Mouse (Mus musculus) c-Kit-positive CD71-positive TER-119-negative erythroid progenitor cells, embryonic 14.5 days (primary cell): Measurements from ENCODE around the gene Pax9.

Experiments
- DNase-seq: peaks from one replicate; pipeline ENCODE4 v3.0.0-alpha.2; 2013; ENCODE audit warnings: low read depth

Gene Pax9

DNA sequence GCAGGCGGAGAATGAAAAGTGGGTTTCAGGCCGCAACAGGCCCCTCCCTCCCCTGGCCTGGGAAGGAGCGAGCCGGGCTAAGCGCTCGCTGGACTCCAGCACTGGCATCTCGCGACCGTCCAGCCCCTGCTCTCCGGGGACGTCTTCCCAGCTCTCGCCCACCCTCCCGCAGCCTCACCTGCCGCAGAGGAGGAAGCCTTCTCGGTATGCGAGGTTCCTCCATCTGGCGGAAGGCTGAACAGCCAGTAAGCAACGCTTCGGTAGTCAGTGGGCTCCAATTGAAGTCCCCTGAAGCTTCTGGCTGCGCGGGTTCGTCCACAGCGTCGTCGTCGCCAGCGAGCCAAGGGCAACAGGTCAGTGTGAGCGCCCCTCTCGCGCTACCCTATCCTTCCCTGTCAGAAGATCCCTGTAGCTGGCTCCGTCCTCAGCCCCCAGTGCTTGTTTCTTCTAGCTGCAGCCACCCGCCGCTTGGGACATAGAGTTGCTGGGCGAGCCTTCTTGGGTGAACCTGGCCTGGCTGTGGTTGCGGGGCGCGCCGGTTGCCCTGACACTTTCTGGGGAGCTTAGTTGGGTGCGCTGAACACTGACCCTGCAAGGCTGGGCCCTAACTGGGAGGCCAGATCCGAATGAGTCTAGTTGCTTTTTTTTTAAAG, at the start of gene Pax9:
TSS of gene Pax9 (plus strand) at position 341 of the 653 bp plus-strand sequence.
- DNase-seq: no peak

DNA sequence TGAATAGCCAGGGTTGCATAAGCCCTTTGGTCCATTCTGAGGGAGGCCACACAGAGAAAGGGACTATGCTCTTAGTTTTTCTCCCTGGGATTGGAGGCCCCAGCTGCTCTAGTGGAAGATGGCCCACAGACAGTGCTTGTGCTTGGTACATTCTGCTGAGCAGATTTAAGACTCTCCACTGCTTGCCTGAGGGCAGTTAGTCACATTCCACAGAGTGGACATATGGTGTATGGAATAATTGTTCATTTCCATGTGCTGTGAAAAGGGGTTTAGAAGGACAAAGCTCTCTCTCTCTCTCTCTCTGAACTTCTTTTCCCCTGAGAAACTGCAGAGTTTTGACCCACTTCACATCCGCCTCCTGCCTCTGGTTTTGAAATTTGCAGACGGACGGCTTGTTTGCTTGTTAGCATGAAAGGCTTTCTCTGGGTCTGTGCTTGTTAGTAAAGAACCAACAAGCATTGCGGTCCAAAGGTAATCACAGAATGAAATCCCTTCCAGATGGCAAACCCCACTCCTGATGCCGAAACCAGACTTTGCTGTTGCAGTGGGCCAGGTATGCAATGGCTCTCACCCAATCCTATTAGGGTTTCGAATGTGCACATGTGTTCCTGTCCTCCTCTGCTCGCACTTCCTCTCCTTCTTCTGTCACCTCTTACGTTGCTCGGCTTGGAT, 22.0 kb upstream of the Pax9 start:
- no peak for DNase-seq

DNA sequence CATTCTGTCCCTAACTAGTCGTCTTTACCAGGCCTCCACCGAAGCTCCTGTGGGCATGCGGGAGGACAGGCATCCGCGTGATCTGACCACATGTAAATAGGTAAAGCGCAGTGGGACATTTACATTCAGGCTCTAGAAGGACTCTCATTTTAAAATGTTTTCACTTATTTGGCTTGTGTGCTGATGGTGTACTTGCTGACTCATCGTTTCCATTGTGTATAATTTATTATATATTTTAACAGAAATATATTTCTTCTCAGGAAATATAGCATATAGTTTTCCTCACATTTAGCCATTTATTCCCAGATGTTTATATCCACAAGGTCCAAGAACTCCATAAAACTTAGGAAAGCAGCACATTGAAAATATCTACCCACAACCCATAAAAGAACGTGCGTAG, 20.8 kb upstream of the Pax9 start:
- DNase-seq: no peak

DNA sequence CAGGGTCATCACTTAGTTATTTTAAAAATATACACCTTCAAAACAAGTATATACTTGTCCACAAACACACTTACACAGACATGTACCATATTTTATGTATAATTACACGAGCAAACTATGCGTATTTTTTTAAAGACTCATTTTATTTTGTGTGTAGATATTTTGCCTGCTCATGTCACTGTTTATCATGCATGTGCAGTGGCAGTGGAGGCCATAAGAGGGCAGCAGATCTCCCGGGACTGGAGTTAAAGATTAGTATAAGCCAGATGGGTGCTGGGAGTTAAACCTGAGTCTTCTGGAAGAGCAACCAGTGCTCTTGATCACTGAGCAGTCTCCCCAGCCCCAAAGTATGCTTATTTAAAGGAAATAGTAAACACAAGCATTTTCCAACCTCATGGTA, 16.8 kb upstream of the Pax9 start:
- no peak for DNase-seq

DNA sequence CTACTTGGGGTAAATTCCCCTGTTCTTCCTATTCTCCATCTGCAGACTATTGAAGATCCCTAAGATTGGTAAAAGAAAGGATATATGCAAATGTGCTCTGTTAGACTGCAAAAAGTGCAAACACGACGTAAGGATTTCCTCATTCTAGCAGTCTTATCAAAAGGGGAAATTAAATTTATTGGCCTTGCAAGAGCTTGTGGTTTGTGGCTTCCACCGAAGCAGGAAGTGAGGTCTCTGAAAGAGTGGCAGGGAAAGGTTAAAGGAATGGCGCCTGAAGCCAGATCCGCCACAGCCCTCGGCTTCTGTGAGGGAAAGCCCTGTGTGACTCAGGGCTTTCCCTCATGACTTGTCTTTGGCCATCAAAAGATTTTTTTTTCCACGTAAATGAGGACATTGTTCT, 13.9 kb upstream of the Pax9 start:
- DNase-seq: no peak

DNA sequence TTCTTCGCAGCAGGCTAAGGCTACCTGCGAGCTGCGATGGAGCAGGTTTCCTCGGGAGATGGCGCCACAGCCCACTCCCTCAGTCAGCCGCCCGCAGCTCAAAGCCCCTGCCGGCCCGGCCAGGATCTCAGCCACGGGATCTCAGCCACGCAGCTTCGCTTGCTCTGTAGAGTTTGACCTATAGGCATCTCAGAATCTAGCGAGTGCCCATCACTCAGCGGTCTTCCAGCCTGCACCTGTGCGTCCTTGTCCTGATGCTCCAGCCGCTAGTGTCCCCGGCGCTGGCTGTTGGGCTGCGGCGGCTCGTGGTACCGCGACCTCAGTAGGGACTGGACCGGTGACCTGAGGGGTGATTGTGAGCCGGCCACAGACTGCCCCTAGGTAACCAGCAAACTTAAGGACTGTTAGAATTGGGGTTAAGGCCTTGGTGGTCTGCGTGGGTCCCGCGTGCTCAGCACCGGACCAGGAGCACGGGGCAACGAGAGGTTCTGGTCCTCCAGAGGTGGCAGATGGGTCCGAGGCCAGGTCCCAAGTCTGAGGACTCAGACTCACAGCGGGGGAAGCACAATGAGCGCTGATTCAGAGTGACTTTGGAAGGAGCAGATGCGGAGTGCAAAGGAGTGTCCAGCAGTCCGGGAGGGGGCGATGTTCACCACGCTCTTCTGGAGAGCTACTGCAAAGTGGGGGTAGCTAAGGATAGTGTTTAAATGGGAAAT, 10.3 kb upstream of the Pax9 start:
- no peak for DNase-seq

DNA sequence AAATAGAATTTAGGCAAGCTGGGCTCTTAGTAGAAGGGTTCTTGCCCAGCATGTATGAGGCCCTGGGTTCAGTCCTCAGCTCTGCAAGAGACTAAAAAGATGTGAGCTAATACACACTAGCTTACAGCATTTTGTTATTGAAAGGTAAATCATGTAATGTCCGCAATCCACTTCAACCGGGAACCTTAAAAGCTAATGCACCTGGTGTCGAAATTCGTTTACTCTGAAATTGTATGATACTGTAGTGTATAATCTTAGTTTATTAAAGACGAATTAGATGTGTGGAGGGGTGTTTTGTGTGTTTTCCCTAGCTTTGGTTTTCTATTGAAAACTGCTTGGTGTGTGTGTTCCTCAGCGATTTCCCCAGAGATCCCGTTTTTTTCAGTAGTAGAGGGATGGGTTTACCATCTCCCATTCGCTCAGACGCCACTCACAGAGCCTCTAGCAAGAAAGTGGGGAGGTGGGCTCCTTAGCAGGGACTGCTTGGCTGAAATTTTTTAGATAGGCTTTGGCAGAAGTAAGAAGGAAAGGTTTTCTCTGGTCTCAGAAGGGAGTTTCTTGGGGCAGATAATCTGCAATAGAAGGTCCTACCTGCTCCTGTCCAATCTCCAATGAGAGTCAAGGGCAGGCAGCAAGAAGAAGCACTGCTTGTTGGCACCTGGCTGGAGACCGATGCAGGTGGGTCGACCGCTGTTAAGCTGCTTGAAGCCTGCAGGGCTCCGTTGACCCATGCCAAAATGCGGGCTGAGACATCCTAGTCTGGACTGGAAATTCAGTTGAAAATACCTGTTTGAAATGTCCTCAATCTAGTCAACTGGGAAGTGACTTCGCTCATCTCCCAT, 3.7 kb upstream of the Pax9 start:
- DNase-seq: no peak

DNA sequence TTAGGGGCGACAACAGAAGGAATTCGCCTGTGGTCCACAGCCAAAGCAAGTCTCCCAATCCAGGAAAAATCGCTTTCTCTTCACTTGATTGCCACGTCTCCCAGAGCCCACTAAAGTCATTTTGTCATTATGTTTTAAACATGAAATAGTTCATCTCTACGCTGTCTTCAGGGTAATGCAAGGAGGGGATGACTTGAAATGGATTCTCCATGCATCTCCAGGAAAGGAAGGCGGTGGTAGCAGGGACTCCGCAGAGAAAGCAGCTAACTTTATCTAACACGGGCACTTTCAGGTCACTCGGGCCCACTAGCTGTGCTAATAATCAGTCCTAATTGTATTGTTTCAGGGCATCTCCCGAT, 3.1 kb upstream of the Pax9 start:
- DNase-seq: no peak

DNA sequence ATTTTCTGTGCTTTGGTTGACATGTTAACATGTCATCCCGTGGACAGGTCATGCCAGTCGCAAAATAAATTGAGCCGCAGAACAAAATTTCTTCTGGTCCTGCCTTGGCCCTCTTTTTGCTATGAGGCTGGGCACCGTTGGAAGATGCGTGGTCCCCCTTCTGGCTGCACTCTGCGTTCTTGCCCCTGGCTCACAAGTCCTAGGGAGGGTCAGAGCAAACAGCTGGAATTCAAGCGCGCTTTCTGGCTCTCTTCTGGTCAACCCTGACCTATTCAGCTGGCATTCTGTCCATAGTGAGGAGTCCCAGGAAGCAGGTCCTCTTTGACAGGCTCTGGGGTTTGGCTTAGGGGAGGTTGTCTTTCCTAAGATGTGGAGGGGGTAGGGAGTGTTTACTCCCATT, 2.6 kb upstream of the Pax9 start:
- DNase-seq: no peak

DNA sequence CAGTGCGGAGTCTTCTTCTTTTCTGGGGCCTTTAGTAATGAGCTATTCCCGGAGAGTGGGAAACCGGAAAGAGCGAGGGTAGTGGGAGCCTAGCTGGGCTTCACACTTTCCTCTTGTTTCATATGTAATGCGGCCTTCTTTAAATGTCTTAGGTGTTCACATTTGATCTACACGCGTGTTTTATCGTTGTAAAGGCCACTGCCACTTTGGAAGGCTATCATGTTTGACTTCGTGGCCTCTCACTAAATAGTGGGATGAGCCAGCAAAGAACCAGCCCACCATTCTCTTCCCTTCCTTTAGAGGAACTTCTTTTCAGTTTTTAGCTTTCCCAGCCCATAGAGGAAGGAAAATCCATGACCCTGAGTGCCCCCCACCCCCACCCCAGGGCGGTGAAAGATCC, 2.2 kb upstream of the Pax9 start:
- DNase-seq: no peak

DNA sequence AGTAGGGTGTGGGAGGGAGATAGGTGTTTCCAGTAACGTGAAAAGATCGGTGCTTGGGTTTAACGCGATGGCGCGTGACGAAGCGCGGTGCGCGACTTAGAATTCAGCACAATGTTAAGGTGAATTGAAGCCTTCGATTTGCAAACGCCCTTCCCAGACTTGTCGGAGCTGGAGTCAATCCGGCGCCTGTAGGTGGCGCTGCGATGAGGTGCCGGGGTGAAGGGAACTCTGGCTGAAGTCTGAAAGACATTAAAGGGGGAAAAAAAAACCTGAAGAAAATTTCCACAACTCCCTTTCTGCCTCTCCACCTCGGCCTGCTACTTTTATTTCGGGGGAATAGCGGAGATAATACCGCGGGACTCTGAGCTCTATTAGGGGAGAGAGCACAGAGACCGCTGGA, 1.8 kb upstream of the Pax9 start:
- DNase-seq: peak; percentile 49

DNA sequence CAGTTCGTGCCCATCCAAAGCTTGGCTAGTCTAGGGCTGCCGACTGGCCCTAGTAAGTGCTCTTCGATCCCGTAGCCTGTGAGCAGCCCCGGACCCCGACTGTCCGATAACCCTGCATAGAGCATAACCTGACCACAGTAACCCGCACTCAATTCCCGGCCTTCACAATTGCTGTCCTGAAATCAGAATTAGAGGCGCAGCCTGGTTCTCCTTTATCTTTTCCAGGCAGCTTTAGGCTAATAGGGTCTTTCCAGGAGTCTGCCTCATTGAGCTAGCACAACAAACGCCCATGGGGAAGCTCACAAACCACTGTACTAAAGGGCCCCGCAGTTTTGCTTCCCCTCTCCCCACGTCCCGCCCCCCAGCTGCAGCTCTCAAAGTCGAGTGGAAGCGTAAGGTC, 1.2 kb upstream of the Pax9 start:
- no peak for DNase-seq

DNA sequence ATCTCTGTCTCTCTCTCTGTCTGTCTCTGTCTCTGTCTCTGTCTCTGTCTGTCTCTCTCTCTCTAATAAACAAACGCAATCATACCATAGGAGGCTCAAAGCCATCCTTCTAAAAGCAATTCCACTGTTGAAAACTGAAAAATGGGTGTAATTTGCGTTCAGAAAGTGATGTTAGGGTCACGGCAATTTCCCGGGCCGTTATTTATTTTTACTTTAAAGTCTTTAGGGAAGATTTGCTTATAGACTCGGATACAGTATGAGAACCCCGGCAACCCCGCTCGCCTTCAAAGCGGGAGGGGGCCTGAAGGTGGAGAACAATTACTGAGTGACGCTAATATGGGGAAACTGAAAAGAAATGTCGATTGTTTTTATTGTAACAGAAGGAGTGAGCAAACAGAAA, 566 bp upstream of the Pax9 start:
- DNase-seq: no peak

DNA sequence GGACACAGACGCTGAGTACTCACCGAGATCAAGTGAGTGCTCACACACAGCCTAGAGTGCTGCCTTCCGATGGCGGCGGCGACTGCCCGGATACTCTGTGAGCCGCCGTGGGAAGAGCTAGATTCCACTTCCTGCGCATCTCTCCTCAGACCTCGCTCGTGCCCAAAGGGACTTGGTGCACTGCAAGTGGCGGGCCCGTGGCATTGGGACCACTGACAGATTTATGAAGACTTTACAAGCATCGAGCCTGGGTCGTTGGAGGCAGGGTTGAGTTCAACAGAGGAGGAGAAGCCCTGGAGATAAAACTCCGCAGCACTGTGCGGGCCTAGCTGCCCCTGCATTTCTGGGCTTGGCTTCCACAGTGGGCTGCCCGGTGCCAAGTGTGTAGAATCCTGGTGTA, 969 bp downstream of the Pax9 start:
- no peak for DNase-seq

DNA sequence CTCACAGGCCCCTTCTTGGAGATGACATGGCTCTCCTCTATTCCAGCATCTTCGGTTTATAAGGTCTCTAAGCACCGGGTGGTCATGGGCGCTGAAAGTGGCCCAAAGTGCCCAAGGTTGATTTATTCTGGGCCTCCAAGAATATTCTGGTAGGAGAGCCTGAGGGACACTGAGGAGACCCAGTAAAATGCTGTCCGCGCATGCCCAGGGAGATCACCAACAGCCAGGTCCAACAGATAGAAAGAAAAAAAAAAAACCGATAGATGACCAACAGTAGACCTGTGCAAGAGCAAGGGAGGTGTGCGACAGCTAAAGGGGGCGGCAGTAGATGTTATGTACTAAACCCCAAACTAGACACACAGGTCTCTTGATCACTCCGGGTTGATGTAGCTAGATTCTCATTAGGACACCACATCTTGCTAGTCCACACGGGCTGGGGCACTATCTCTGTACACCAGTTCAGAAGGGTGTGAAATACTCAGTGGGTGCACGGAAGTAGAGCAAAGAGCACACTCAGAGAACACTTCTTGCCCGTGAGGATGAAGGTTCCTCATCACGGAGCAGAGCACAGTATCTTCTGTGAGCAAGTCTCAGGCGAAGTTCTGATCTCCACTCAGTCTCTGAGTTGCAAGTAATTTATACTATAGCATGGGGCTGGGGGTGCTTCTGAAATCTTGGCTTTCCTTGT, 2.0 kb downstream of the Pax9 start:
- no peak for DNase-seq

DNA sequence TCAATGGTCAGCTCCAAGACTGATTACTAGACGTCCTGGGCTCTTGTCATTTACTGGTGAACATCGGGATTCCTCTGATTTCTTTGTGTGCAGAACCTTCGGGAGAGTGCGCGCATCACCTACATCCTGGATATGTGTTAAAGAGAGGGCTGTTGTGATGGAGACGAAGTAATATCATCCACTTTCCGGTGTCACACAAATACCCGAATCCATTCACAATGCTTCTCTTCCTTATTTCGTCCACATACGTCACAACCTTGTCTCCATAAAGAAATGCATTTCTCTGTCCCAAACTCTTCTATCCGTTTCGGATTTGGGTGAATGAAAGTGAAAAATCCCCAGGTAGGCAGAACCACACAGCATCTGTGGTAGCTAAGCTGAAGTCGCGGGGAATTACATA, 2.8 kb downstream of the Pax9 start:
- no peak for DNase-seq

DNA sequence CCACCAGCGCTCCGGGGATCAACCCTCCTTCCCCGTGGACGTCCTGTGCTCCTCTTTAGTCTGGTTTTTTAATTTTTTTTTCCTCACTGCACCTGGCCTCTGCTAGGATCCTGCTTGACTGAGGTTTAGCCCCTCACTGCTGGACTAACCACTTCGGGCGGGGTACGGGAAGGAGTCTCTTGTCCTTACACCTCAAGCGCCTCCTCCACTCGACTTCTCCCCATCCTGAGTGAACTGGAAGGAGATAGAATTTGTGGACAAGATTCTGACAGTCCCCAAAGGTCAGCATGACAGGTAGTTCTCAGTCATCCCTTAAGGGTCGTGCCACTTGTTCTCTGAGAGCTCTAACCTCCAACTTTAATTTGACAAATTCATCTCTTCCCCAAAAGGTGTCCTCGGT, 3.4 kb downstream of the Pax9 start:
- no peak for DNase-seq

DNA sequence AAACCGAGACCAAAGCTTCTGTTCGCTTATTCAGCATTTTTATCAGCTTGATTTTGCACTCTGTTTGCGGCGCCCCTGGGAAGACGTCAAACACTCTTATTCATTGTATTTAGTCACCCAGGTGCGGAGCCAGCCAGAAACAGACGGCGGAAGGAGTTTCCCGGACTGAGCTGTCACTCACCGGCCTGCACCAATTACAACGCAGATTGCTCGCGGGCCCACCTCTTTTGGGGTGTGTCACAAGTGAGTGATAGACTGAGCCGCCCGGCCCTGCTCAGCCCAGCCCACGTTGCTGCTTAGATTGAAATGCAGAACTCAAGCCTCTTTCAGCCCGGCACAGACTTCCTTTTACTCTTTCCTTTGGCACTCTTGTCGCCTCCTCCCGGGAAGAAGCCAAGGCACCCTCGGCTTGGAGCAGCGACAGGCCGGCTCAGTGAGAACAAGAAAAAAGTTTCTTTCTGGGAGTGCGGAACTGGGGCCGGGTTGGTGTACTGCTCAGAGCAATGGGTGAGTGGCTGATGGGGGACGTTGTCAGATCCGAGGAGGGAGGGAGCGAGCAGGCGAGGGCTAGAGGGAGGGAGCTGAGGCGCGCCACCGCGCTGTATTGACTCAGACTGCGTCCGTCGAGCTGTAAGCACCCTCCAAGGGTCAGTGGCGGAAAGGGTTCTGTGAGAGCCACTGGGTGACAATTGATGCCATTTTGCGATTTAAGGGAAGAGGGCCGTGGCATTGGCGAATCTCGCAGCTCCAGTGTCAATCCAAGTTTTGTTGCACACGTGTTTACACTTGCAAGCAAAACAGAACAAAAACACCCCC, 4.0 kb downstream of the Pax9 start:
- peak; percentile 55 for DNase-seq

DNA sequence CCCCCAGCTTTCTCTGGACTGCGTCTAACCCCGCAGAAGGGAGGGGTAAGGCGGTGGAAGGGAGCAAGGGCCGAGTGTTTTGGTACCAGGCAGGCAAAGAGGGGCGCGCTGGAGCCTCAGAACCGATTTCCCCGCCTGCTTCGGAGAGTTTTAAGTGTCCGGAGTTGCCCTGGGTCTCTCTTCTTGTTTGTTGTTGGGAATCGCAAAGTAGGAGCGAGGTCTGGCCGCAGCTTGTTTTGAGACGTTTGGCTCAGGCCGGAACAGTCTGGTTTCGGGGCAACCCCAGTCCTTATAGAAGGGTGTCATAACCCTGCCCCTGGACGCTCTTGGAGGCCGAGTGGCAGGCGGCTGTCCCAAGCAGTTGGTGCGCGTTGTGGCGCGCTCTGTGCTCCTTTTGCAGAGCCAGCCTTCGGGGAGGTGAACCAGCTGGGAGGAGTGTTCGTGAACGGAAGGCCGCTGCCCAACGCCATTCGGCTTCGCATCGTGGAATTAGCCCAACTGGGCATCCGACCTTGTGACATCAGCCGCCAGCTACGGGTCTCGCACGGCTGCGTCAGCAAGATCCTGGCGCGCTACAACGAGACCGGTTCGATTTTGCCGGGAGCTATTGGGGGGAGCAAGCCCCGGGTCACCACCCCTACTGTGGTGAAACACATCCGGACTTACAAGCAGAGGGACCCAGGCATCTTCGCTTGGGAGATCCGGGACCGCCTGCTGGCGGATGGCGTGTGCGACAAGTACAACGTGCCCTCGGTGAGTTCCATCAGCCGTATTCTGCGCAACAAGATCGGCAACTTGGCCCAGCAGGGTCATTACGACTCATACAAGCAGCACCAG, 4.8 kb downstream of the Pax9 start:
- DNase-seq: no peak

DNA sequence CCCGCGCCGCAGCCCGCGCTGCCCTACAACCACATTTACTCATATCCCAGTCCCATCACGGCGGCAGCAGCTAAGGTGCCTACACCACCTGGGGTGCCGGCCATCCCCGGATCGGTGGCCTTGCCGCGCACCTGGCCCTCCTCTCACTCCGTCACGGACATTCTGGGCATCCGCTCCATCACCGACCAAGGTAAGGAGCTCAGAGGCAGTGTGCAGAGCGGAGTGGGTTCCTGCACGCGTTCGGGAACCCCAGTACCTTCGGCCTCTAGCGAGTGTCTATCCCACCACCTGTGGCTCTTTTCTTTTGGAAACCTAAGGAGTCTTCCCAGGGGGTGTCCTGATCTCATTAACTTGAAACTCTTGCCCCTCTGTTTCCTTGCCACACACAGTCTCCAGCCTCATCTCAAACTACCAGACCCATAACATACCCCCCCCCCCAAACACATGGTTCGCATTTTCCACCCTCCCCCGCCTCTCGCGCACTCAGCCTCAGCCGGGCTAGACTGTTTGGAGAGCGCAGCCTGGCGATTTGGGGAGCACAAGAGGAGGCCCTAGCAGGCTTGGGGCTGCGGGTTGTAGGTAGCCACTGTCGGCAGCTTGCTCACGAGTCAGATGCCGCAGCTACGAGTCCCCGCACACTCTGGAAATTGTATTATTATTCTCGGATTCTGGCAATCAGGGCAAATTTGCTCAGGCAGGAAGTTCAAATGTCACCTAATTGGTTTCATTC, 5.6 kb downstream of the Pax9 start:
- DNase-seq: no peak
